8 mouse cellular contexts compared by ENCODE assay signal in genomic region chr8:81342999-81343302, GRCm38 (mm10). TPM values are rescaled to one million over a fixed set of nuclear protein-coding genes. Genes with fewer than 3 reads are reported as not detected.
A peak's percentile ranks its signal among the peaks of the same experiment; 100 is the strongest.
DNase-seq lines count a peak whose midpoint lies in the region; ATAC-seq and TF ChIP-seq lines count a peak whose summit lies in the region.

No protein-coding gene starts in this region.

- H3K4me3 ChIP-seq in left cerebral cortex, adult 2 months = peak overlapping the region; percentile 60
- H3K4me3 ChIP-seq in embryonic facial prominence, embryonic 14.5 days (ENCODE audit: low read depth, low read length) = peak overlapping the region; percentile 63
- peak overlapping the region; percentile 67 for H3K4me3 ChIP-seq in intestine, embryonic 16.5 days (ENCODE audit: low read length)
- peak overlapping the region; percentile 55 for H3K4me3 ChIP-seq in neural tube, embryonic 14.5 days (ENCODE audit: low read depth, low read length)

- H3K27ac ChIP-seq in left cerebral cortex, adult 2 months = no peak overlapping the region
- H3K27ac ChIP-seq in embryonic facial prominence, embryonic 14.5 days (replicated peaks; ENCODE audit: low read depth, low read length) = no peak overlapping the region
- no peak overlapping the region for H3K27ac ChIP-seq in intestine, embryonic 16.5 days (ENCODE audit: low read length)
- no peak overlapping the region for H3K27ac ChIP-seq in neural tube, embryonic 14.5 days (ENCODE audit: low read depth, low read length)

- DNase-seq in left cerebral cortex, adult 2 months (ENCODE audit: extremely low spot score in 1 of 2, low spot score in 2 of 2) = no peak
- no peak for DNase-seq in left cerebral cortex, postnatal 4 days
- no peak for DNase-seq in embryonic facial prominence, embryonic 14.5 days (ENCODE audit: low spot score)
- no peak for DNase-seq in testis, postnatal 10 days (ENCODE audit: low spot score)
- DNase-seq in ovary, adult 18-20 months (ENCODE audit: low spot score) = no peak
- DNase-seq in left cerebral cortex, adult 8-10 months (ENCODE audit: low spot score in 2 of 2) = no peak

- H3K27me3 ChIP-seq in embryonic facial prominence, embryonic 14.5 days (replicated peaks; ENCODE audit: control insufficient read depth, insufficient read depth, low read length) = no peaks in the 10 kb centered on the region
- H3K27me3 ChIP-seq in intestine, embryonic 16.5 days (replicated peaks; ENCODE audit: control insufficient read depth, insufficient read depth, low read length) = peaks cover 2% of the 10 kb centered on the region; the same call in 1 of the 2 replicates
- H3K27me3 ChIP-seq in neural tube, embryonic 14.5 days (ENCODE audit: control insufficient read depth, insufficient read depth, low read length) = no peaks in the 10 kb centered on the region

- no peaks in the 10 kb centered on the region for H3K9me3 ChIP-seq in embryonic facial prominence, embryonic 14.5 days (ENCODE audit: control insufficient read depth, low read length)
- no peaks in the 10 kb centered on the region for H3K9me3 ChIP-seq in intestine, embryonic 16.5 days (ENCODE audit: control insufficient read depth, low read length)
- H3K9me3 ChIP-seq in neural tube, embryonic 14.5 days (ENCODE audit: control insufficient read depth, low read length) = no peaks in the 10 kb centered on the region; the same call in 1 of the 2 replicates

- intact Hi-C loops in left cerebral cortex, adult 2 months (cut with DNase I) = loop anchor here (5.0 kb wide), 3 partner anchors 276 to 1499 kb away; no protein-coding TSS in a partner anchor
- intact Hi-C loops in left cerebral cortex, postnatal 4 days (cut with DNase I) = loop anchor here (10.0 kb wide), 2 partner anchors 278 to 682 kb away; no protein-coding TSS in a partner anchor

- peak overlapping the region; percentile 64 for H3K9ac ChIP-seq in embryonic facial prominence, embryonic 14.5 days (ENCODE audit: low read depth, low read length)
- peak overlapping the region; percentile 71; the same call in 1 of the 2 replicates for H3K9ac ChIP-seq in intestine, embryonic 16.5 days (ENCODE audit: low read depth, low read length)
- H3K9ac ChIP-seq in neural tube, embryonic 14.5 days (replicated peaks; ENCODE audit: low read depth, low read length) = peak overlapping the region; percentile 57; the same call in 1 of the 2 replicates

- whole genome bisulfite sequencing in embryonic facial prominence, embryonic 14.5 days = 21% methylated on average over 2 of the region's 3 CpGs
- 25% methylated on average over 3 of the region's 3 CpGs for WGBS in intestine, embryonic 16.5 days
- 14% methylated on average over 3 of the region's 3 CpGs for WGBS in neural tube, embryonic 14.5 days

- TF ChIP-seq CTCF in left cerebral cortex, adult 2 months (IDR thresholded peaks at IDR 0.05) = no peak

- H3K4me1 ChIP-seq in embryonic facial prominence, embryonic 14.5 days (ENCODE audit: control insufficient read depth, insufficient read depth, low read length) = no peaks in the 10 kb centered on the region
- no peaks in the 10 kb centered on the region for H3K4me1 ChIP-seq in intestine, embryonic 16.5 days (ENCODE audit: control insufficient read depth, insufficient read depth, low read length)
- H3K4me1 ChIP-seq in neural tube, embryonic 14.5 days (ENCODE audit: control insufficient read depth, insufficient read depth, low read length) = 0 out of 2 replicates have a peak, but pooled peaks cover 3% of the 10 kb centered on the region

- no peak for ATAC-seq in embryonic facial prominence, embryonic 14.5 days (ENCODE audit: low read depth)
- no peak for ATAC-seq in intestine, embryonic 16.5 days
- ATAC-seq in neural tube, embryonic 14.5 days (ENCODE audit: low read depth) = no peak

- peak overlapping the region; percentile 95 for H3K4me2 ChIP-seq in embryonic facial prominence, embryonic 14.5 days (ENCODE audit: low read depth, low read length)
- peak overlapping the region; percentile 99 for H3K4me2 ChIP-seq in intestine, embryonic 16.5 days (ENCODE audit: low read depth, low read length)
- H3K4me2 ChIP-seq in neural tube, embryonic 14.5 days (ENCODE audit: low read depth, low read length) = peak overlapping the region; percentile 93

- no peaks in the 10 kb centered on the region for H3K36me3 ChIP-seq in embryonic facial prominence, embryonic 14.5 days (ENCODE audit: control insufficient read depth, insufficient read depth, low read length)
- no peaks in the 10 kb centered on the region for H3K36me3 ChIP-seq in intestine, embryonic 16.5 days (ENCODE audit: control insufficient read depth, insufficient read depth, low read length)
- H3K36me3 ChIP-seq in neural tube, embryonic 14.5 days (ENCODE audit: control insufficient read depth, insufficient read depth, low read length) = no peaks in the 10 kb centered on the region

RNA-seq across cellular contexts. Expression of gene Inpp4b, which starts 0.6 kb away (rescaled TPM):
- 10 to 100 TPM in 1 of 2 experiments, 1 to 10 TPM in 1; 8.8 to 13.3 TPM for total RNA-seq in left cerebral cortex, adult 2 months (2021)
- total RNA-seq in left cerebral cortex, postnatal 4 days (2021) = 1 to 10 TPM; 8.1 to 9.8 TPM
- polyA plus RNA-seq in embryonic facial prominence, embryonic 14.5 days (2014; fragmentation: Nextera tagmentation; extraction: Ambion mirVana) = 14.9 and 16.6 TPM in 2 replicates
- 6.0 and 6.6 TPM in 2 replicates for polyA plus RNA-seq in intestine, embryonic 16.5 days (2015; fragmentation: Nextera tagmentation; extraction: Ambion mirVana)
- polyA plus RNA-seq in neural tube, embryonic 14.5 days (2014; fragmentation: Nextera tagmentation; extraction: Ambion mirVana) = 8.5 and 10.1 TPM in 2 replicates
- total RNA-seq in left cerebral cortex, adult 8-10 months (2022) = 10 to 100 TPM; 11.3 to 14.2 (median 12.9) TPM
